Mouse (Mus musculus) ES-E14 (cell line): ENCODE measurements around the gene Dcaf15.

Experiments
- CHD2 ChIP-seq: IDR thresholded peaks from 2 replicates; pipeline ENCODE4 v1.6.1; 2014; ENCODE audit warnings: mild to moderate bottlenecking, low read depth, low read length, inconsistent platforms
- MAFK ChIP-seq: IDR thresholded peaks from 2 replicates; pipeline ENCODE4 v1.6.1; 2014; ENCODE audit warnings: mild to moderate bottlenecking, low read depth, low read length, inconsistent platforms; ENCODE audit not compliant: insufficient read depth

- TF ChIP-seq MAFK (no peak), CHD2 (peak; percentile 75; the same call in 1 of the 2 replicates)
Observed at GRCm38 (mm10) chr8:84137848-84138247, 33.3 kb upstream of the Dcaf15 start.
